Mouse (Mus musculus) heart, embryonic 14.5 days (tissue): ENCODE data around the gene Idh3a. TPM values are rescaled to one million over a fixed set of nuclear protein-coding genes. Genes with fewer than 3 reads are reported as not detected.
A peak's percentile ranks its signal among the peaks of the same experiment; 100 is the strongest.
"Not testable (repeated sequence)": the region's sequence is repeated elsewhere in the genome, so short reads cannot be mapped to it uniquely, and the experiment has no call there.

Experiments
- ATAC-seq: fragments of 200-750 bp; cut with Nextera tagmentation; 2 replicates; pipeline ENCODE4 v1.8.0; 2017; ENCODE audit warnings: low read depth, moderate TSS enrichment; ENCODE audit not compliant: insufficient number of reproducible peaks, insufficient read depth, low FRiP score
- H3K27ac ChIP-seq, 2 experiments: fragments of 200-500 bp in 1 of 2; fragments of 300-500 bp in 1 of 2; sonication (generic) in 1 of 2; replicated peaks in 1 of 2; 2 replicates each; pipeline ENCODE4 v1.5.1; 2012 to 2014; ENCODE audit warnings: low read depth in 2 of 2, low read length in 2 of 2, control low read depth in 1 of 2, mild to moderate bottlenecking in 1 of 2, mixed read lengths in 1 of 2; ENCODE audit not compliant: control insufficient read depth in 1 of 2, insufficient read depth in 1 of 2
- H3K27me3 ChIP-seq: fragments of 300-500 bp; sonication (generic); 2 replicates; pipeline ENCODE4 v1.6.1; 2014; ENCODE audit warnings: mild to moderate bottlenecking, low read length, control low read depth; ENCODE audit not compliant: control insufficient read depth, insufficient read depth
- H3K36me3 ChIP-seq: fragments of 300-500 bp; sonication (generic); 2 replicates; pipeline ENCODE4 v1.6.1; 2014; ENCODE audit warnings: mild to moderate bottlenecking, control low read depth, low read length, mixed read lengths; ENCODE audit not compliant: control insufficient read depth, insufficient read depth
- H3K4me1 ChIP-seq, 2 experiments: fragments of 200-500 bp in 1 of 2; fragments of 300-500 bp in 1 of 2; sonication (generic) in 1 of 2; 2 replicates each; pipeline ENCODE4 v1.6.1; 2012 to 2014; ENCODE audit warnings: low read length in 2 of 2, control low read depth in 1 of 2, mixed read lengths in 1 of 2; ENCODE audit not compliant: control insufficient read depth in 2 of 2, insufficient read depth in 2 of 2
- H3K4me2 ChIP-seq: fragments of 300-500 bp; sonication (generic); 2 replicates; pipeline ENCODE4 v1.6.1; 2014; ENCODE audit warnings: mild to moderate bottlenecking, low read length
- H3K4me3 ChIP-seq, 2 experiments: fragments of 200-500 bp in 1 of 2; fragments of 300-500 bp in 1 of 2; sonication (generic) in 1 of 2; 2 replicates each; pipeline ENCODE4 v1.5.1; 2012 to 2014; ENCODE audit warnings: low read length in 2 of 2, mild to moderate bottlenecking in 2 of 2, control low read depth in 1 of 2, low read depth in 1 of 2, moderate library complexity in 1 of 2; ENCODE audit not compliant: control insufficient read depth in 1 of 2, insufficient read depth in 1 of 2
- H3K9ac ChIP-seq: fragments of 300-500 bp; sonication (generic); 2 replicates; pipeline ENCODE4 v1.6.1; 2014; ENCODE audit warnings: mild to moderate bottlenecking, low read length
- H3K9me3 ChIP-seq: fragments of 300-500 bp; sonication (generic); 2 replicates; pipeline ENCODE4 v1.6.1; 2016; ENCODE audit warnings: low read length, control low read depth; ENCODE audit not compliant: control insufficient read depth
- WGBS: fragments of 180-500 bp; shearing (Covaris S2); extraction: QIAGEN DNeasy Blood & Tissue Kit; methylation state at CpG from one replicate; pipeline ENCODE4 v1.1.7; 2014; 5-methylcytosine and 5-hydroxymethylcytosine counted together
- polyA plus RNA-seq: library from polyadenylated mRNA; unstranded; fragments of >200 nt; fragmentation: Nextera tagmentation; extraction: Ambion mirVana; gene quantifications from 2 replicates; pipeline ENCODE4 v1.2.1, GENCODE M21; 2014

The Idh3a gene
- polyA plus RNA-seq, 1 experiment from 2014 or later: 502 TPM

DNA sequence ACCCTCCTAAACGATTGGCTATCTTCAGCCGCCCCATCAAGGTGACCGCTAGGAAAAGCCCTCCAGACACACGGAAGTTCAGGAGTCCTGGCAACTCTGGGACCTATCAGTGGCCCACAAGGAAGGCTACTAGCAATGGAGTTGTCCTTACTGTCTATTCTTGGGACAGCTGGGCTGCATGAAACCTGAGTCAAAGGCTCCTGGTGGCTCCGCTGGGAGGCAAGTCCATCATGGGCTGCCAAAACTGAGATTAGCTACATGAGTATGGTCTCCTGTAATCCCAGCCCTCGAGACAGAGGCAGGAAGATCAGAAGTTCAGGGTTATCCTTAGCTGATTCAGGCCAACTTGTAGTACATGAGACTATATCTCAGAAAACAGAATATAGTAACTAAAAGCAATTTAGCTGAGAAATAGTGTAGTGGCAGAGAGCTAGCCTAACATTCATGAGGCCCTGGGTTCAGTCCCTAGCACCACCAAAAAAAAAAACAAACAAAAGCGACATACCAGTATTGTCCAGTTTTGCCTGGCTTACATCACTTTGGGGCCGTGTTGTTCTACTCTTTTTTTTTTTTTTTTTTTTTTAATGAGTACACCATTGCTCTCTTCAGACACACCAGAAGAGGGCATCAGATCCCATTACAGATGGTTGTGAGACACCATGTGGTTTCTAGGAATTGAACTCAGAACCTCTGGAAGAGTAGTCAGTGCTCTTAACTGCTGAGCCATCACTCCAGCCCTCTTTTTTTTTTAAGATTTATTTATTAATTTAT, 25.1 kb upstream of the Idh3a start:
- Histone ChIP-seq H3K4me3 (no peak overlapping the region), H3K27ac (no peak overlapping the region), H3K27me3 (peaks cover 11% of the 10 kb centered on the region), H3K9ac (peak overlapping the region; percentile 68; the same call in 1 of the 2 replicates), H3K4me1 (peaks cover 2 to 5% of the 10 kb centered on the region in 2 experiments; a peak in 3 of 4 replicates), H3K4me2 (no peak overlapping the region), H3K9me3 (no peaks in the 10 kb centered on the region), H3K36me3 (no peaks in the 10 kb centered on the region)
- WGBS: 82% methylated on average over 8 of the region's 8 CpGs
- ATAC-seq: no peak

DNA sequence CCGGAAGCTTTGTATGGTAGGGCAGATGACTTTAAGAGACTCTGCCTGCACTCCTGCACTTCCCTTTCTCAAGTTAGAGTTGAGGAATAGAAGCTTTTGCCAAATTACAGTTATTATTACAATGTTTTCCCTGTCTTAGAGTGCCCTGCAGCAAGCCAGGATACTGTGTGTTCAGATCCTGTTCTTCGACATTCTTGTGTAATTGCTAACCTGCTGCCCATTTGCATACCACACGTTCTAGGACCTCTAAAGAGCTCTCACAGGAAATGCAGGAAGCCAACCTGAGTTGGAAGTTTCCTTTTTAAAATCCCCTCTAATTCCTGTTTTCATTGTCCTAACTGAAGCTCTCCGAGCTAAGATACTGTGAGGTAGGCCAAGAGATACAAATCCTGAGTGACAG, 19.2 kb upstream of the Idh3a start:
- no peaks in the 10 kb centered on the region for H3K9me3 ChIP-seq
- H3K27ac ChIP-seq: no peak overlapping the region
- no peaks in the 10 kb centered on the region for H3K4me1 ChIP-seq
- ATAC-seq: no peak
- 50% methylated on average over 4 of the region's 4 CpGs for WGBS
- H3K4me2 ChIP-seq: no peak overlapping the region
- H3K4me3 ChIP-seq: no peak overlapping the region
- no peaks in the 10 kb centered on the region for H3K27me3 ChIP-seq
- H3K9ac ChIP-seq: no peak overlapping the region
- no peaks in the 10 kb centered on the region for H3K36me3 ChIP-seq

GRCm38 (mm10) chr9:54568732-54569131, 17.4 kb upstream of the Idh3a start:
- H3K9ac ChIP-seq: no peak overlapping the region
- H3K4me3 ChIP-seq: no peak overlapping the region
- H3K4me2 ChIP-seq: no peak overlapping the region
- ATAC-seq: no peak
- H3K9me3 ChIP-seq: no peaks in the 10 kb centered on the region
- no peak overlapping the region for H3K27ac ChIP-seq
- no peaks in the 10 kb centered on the region for H3K27me3 ChIP-seq
- no peaks in the 10 kb centered on the region for H3K36me3 ChIP-seq
- no peaks in the 10 kb centered on the region for H3K4me1 ChIP-seq
- 41% methylated on average over 2 of the region's 2 CpGs for WGBS

DNA sequence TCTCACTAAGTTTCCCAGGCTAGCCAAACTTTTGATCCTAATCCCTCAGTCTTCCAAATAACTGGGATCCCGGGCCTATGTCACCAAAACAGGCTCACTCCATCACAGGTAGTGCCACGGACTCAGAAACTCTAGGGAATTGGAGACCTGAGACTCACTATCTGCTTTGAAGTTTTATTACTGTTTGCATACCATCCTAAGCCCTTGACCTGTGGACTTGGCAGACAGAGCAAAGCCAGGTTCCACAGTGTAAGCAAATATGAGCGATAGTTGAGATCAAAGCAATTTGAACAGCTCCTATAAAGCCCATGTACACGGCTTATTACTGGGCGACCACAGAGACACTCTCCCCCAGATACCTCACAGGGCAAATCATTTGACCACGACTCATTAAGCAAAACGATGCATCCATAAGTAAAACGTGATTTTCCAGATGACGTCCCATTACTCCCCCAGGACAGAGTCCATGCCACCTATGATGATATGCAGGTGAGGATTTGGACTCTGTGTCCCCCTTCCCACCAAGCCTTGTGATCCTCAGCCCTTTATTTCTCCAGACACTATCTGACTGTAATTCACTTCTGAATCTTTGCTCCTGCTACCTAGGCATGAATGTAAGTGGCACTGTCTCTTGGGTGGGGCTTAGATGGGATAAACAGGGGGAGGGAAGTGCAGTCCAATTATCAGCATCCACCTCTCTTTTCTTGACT, 14.8 kb upstream of the Idh3a start:
- H3K4me2 ChIP-seq: no peak overlapping the region
- no peak for ATAC-seq
- H3K36me3 ChIP-seq: no peaks in the 10 kb centered on the region
- no peak overlapping the region for H3K27ac ChIP-seq
- H3K27me3 ChIP-seq: no peaks in the 10 kb centered on the region
- whole genome bisulfite sequencing: 74% methylated on average over 9 of the region's 9 CpGs
- no peaks in the 10 kb centered on the region for H3K9me3 ChIP-seq
- no peak overlapping the region for H3K4me3 ChIP-seq
- no peaks in the 10 kb centered on the region for H3K4me1 ChIP-seq
- no peak overlapping the region for H3K9ac ChIP-seq

DNA sequence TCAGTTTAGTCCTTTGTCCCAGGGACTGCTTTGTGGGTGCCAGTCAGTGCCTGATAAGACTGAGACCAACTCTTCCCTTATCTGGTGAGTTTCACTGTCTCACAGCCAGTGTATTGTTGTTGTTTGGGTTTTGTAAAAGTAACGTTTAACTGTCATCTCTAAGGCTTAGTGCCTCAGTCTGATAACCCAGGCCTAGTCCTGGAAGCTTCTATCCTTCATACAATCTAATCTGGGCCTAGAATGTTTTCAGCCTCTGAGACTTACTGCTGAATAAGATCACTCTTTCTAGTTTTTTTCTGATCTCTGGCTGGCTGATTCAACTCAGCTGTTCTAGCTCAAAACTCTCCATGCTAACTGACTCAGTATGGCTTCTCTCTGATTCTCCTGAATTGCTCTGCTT, 2.4 kb upstream of the Idh3a start:
- Histone ChIP-seq H3K27ac (no peak overlapping the region), H3K36me3 (0 out of 2 replicates have a peak, but pooled peaks cover 6% of the 10 kb centered on the region), H3K4me3 (no peak overlapping the region), H3K27me3 (no peaks in the 10 kb centered on the region), H3K4me2 (no peak overlapping the region), H3K4me1 (peaks cover 0 to 12% of the 10 kb centered on the region in 2 experiments; a peak in 2 of 4 replicates), H3K9me3 (no peaks in the 10 kb centered on the region), H3K9ac (no peak overlapping the region)
- ATAC-seq: no peak
- 14% methylated on average over 1 of the region's 1 CpGs for WGBS

DNA sequence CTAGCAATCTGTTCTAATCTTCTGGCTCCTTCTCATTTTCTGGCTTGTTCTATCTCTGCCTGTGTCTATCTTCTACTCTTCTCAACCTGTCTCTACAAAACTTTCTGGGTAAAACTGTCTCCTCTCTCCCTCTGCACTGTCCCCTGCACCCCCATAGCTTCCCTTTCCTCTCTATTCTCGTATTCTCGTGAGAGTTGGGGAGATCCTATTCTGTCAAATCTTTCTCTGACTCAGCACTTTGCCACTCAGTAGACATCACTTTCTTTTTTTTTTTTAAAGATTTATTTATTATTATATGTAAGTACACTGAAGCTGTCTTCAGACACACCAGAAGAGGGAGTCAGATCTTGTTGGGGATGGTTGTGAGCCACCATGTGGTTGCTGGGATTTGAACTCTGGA, 2.0 kb upstream of the Idh3a start:
- peaks cover 0 to 15% of the 10 kb centered on the region in 2 experiments; a peak in 2 of 4 replicates for H3K4me1 ChIP-seq
- H3K36me3 ChIP-seq, H3K4me3 ChIP-seq, ATAC-seq, H3K27me3 ChIP-seq, H3K9ac ChIP-seq, H3K9me3 ChIP-seq, H3K4me2 ChIP-seq, H3K27ac ChIP-seq: not testable (repeated sequence)
- 70% methylated on average over 2 of the region's 2 CpGs for WGBS

- Histone ChIP-seq H3K9ac (peak overlapping the region; percentile 52), H3K4me3 (peak overlapping the region; percentile 33 to 85), H3K4me2 (peak overlapping the region; percentile 66), H3K4me1 (peaks cover 0 to 15% of the 10 kb centered on the region in 2 experiments; a peak in 2 of 4 replicates), H3K27me3 (no peaks in the 10 kb centered on the region), H3K9me3 (no peaks in the 10 kb centered on the region), H3K27ac (no peak overlapping the region), H3K36me3 (peaks cover 24% of the 10 kb centered on the region)
- 32% methylated on average over 5 of the region's 5 CpGs for WGBS
- ATAC-seq: no peak
These were observed 315 bp upstream of the Idh3a start for GRCm38 (mm10) chr9:54585839-54586198.
